Mouse (Mus musculus): ENCODE measurements at regions not wholly inside any gene's neighbourhood (a gene's known extent, or its start where the extent isn't known, plus 50 kb on each side); places are given as distances from the start of the nearest gene placed in this dataset.

- no peak for TF ChIP-seq POLR2A (IDR thresholded peaks at IDR 0.05; ENCODE audit: borderline replicate concordance, low read depth, low read length)
- TF ChIP-seq CTCF (IDR thresholded peaks at IDR 0.05; ENCODE audit: low read depth, low read length) = no peak
Observed at GRCm38 (mm10) chr13:52428527-52428926, 102.6 kb downstream of the Diras2 start.
